ENCODE assay signal across 12 mouse cellular contexts in genomic region chr16:77251422-77251821, GRCm38 (mm10).
"Had no signal": no experiment of that assay in that cellular context is flagged by ENCODE, and none has a peak within 500 bp of the region (broad histone marks: within the 10 kb centered on the region; RNA-seq: fewer than 3 reads in every experiment).

No protein-coding gene starts in this region.

- H3K4me1 ChIP-seq: limb, embryonic 13.5 days; midbrain, embryonic 12.5 days; neural tube, embryonic 15.5 days had no signal

- H3K9me3 ChIP-seq: limb, embryonic 13.5 days; midbrain, embryonic 12.5 days; neural tube, embryonic 15.5 days had no signal

- DNase-seq: kidney, adult 11 months; kidney, postnatal 10 days; left cerebral cortex, postnatal 4 days; lung, adult 18-20 months; lung, postnatal 14 days; right cerebral cortex, adult 18-20 months; thymus, postnatal 4 days had no signal

- H3K36me3 ChIP-seq: limb, embryonic 13.5 days; neural tube, embryonic 15.5 days had no signal

- H3K4me3 ChIP-seq: limb, embryonic 13.5 days; midbrain, embryonic 12.5 days; myocyte; neural tube, embryonic 15.5 days had no signal

- H3K27ac ChIP-seq: limb, embryonic 13.5 days; midbrain, embryonic 12.5 days; neural tube, embryonic 15.5 days; stomach, postnatal 0 days had no signal

- H3K9ac ChIP-seq: limb, embryonic 13.5 days; midbrain, embryonic 12.5 days; neural tube, embryonic 15.5 days had no signal

- H3K4me2 ChIP-seq: limb, embryonic 13.5 days; midbrain, embryonic 12.5 days; neural tube, embryonic 15.5 days had no signal

- H3K27me3 ChIP-seq: limb, embryonic 13.5 days; midbrain, embryonic 12.5 days; neural tube, embryonic 15.5 days had no signal
